Mouse (Mus musculus): Measurements from ENCODE around the gene Ube2z. TPM values are rescaled to one million over a fixed set of nuclear protein-coding genes. Genes with fewer than 3 reads are reported as not detected.

Ube2z gene
- total and polyA plus RNA-seq, 2 experiments from 2014 or later, result 35.4 to 56.2 TPM

GRCm38 (mm10) chr11:96074351-96075176 lies 9.4 kb upstream of the Ube2z start:
- DNase-seq, result no peak

GRCm38 (mm10) chr11:96073295-96073993 lies 8.3 kb upstream of the Ube2z start:
- no peak overlapping the region for H3K4me3 ChIP-seq (ENCODE audit: low read depth, low read length)
- peaks cover 8% of the 10 kb centered on the region for H3K36me3 ChIP-seq (ENCODE audit: insufficient read depth)
- no peak for DNase-seq
- no peak overlapping the region for H3K9ac ChIP-seq
- no peak for TF ChIP-seq CTCF (IDR thresholded peaks at IDR 0.05; ENCODE audit: low read depth)
- no peak overlapping the region for H3K27ac ChIP-seq (ENCODE audit: low read depth, low read length)
- WGBS, result 85% methylated on average over 7 of the region's 9 CpGs
- no peak for ATAC-seq
- H3K27me3 ChIP-seq (ENCODE audit: insufficient read depth, low read length), result no peaks in the 10 kb centered on the region
- H3K9me3 ChIP-seq (ENCODE audit: low read length), result no peaks in the 10 kb centered on the region
- peaks cover 10% of the 10 kb centered on the region for H3K4me1 ChIP-seq (ENCODE audit: insufficient read depth)
- H3K4me2 ChIP-seq (ENCODE audit: low read depth), result no peak overlapping the region

More at GRCm38 (mm10) chr11:96074351-96075176, 9.4 kb upstream of the Ube2z start:
- Histone ChIP-seq H3K27ac (ENCODE audit: low read depth, low read length) (peak overlapping the region; percentile 72), H3K36me3 (ENCODE audit: insufficient read depth) (peaks cover 8% of the 10 kb centered on the region), H3K9me3 (ENCODE audit: low read length) (no peaks in the 10 kb centered on the region), H3K4me3 (ENCODE audit: low read depth, low read length) (peak overlapping the region; percentile 60), H3K9ac (peak overlapping the region; percentile 72), H3K4me1 (ENCODE audit: insufficient read depth) (peaks cover 10% of the 10 kb centered on the region), H3K4me2 (ENCODE audit: low read depth) (peak overlapping the region; percentile 64), H3K27me3 (ENCODE audit: insufficient read depth, low read length) (no peaks in the 10 kb centered on the region)
- TF ChIP-seq CTCF (IDR thresholded peaks at IDR 0.05; ENCODE audit: low read depth), result no peak
- ATAC-seq, result no peak
- 27% methylated on average over 17 of the region's 17 CpGs for WGBS

- H3K4me1 ChIP-seq (ENCODE audit: insufficient read depth), result peaks cover 10% of the 10 kb centered on the region
- H3K27ac ChIP-seq (ENCODE audit: low read depth, low read length), result no peak overlapping the region
- DNase-seq (no peak), ATAC-seq (no peak)
- no peak overlapping the region for H3K9ac ChIP-seq
- no peaks in the 10 kb centered on the region for H3K27me3 ChIP-seq (ENCODE audit: insufficient read depth, low read length)
- H3K4me2 ChIP-seq (ENCODE audit: low read depth), result no peak overlapping the region
- no peaks in the 10 kb centered on the region for H3K9me3 ChIP-seq (ENCODE audit: low read length)
- 89% methylated on average over 1 of the region's 1 CpGs for WGBS
- TF ChIP-seq CTCF (IDR thresholded peaks at IDR 0.05; ENCODE audit: low read depth), result no peak
- H3K36me3 ChIP-seq (ENCODE audit: insufficient read depth), result peaks cover 8% of the 10 kb centered on the region
- no peak overlapping the region for H3K4me3 ChIP-seq (ENCODE audit: low read depth, low read length)
These were observed 5.8 kb upstream of the Ube2z start for GRCm38 (mm10) chr11:96071013-96071412.

- H3K4me3 ChIP-seq (ENCODE audit: low read depth, low read length), result no peak overlapping the region
- TF ChIP-seq CTCF (IDR thresholded peaks at IDR 0.05; ENCODE audit: low read depth), result no peak
- no peaks in the 10 kb centered on the region for H3K27me3 ChIP-seq (ENCODE audit: insufficient read depth, low read length)
- H3K9me3 ChIP-seq (ENCODE audit: low read length), result no peaks in the 10 kb centered on the region
- H3K36me3 ChIP-seq (ENCODE audit: insufficient read depth), result peaks cover 8% of the 10 kb centered on the region
- 97% methylated on average over 7 of the region's 7 CpGs for WGBS
- DNase-seq, result no peak
- no peak overlapping the region for H3K4me2 ChIP-seq (ENCODE audit: low read depth)
- H3K9ac ChIP-seq, result no peak overlapping the region
- peaks cover 14% of the 10 kb centered on the region for H3K4me1 ChIP-seq (ENCODE audit: insufficient read depth)
- no peak overlapping the region for H3K27ac ChIP-seq (ENCODE audit: low read depth, low read length)
- no peak for ATAC-seq
These were observed 5.2 kb upstream of the Ube2z start for GRCm38 (mm10) chr11:96070353-96070752.

GRCm38 (mm10) chr11:96068231-96068630 lies 3.0 kb upstream of the Ube2z start:
- Histone ChIP-seq H3K27ac (ENCODE audit: low read depth, low read length) (no peak overlapping the region), H3K4me1 (ENCODE audit: insufficient read depth) (peaks cover 9% of the 10 kb centered on the region; the same call in 1 of the 2 replicates), H3K9ac (no peak overlapping the region), H3K36me3 (ENCODE audit: insufficient read depth) (peaks cover 8% of the 10 kb centered on the region), H3K9me3 (ENCODE audit: low read length) (no peaks in the 10 kb centered on the region), H3K27me3 (ENCODE audit: insufficient read depth, low read length) (no peaks in the 10 kb centered on the region), H3K4me2 (ENCODE audit: low read depth) (no peak overlapping the region), H3K4me3 (ENCODE audit: low read depth, low read length) (no peak overlapping the region)
- ATAC-seq (no peak), DNase-seq (no peak)
- no peak for TF ChIP-seq CTCF (IDR thresholded peaks at IDR 0.05; ENCODE audit: low read depth)
- 60% methylated on average over 5 of the region's 5 CpGs for WGBS

- Histone ChIP-seq H3K4me1 (ENCODE audit: insufficient read depth) (peaks cover 9% of the 10 kb centered on the region; the same call in 1 of the 2 replicates), H3K4me3 (ENCODE audit: low read depth, low read length) (peak overlapping the region; percentile 94), H3K27ac (ENCODE audit: low read depth, low read length) (peak overlapping the region; percentile 86), H3K9ac (peak overlapping the region; percentile 89), H3K9me3 (ENCODE audit: low read length) (no peaks in the 10 kb centered on the region), H3K27me3 (ENCODE audit: insufficient read depth, low read length) (no peaks in the 10 kb centered on the region), H3K36me3 (ENCODE audit: insufficient read depth) (peaks cover 9% of the 10 kb centered on the region; the same call in 1 of the 2 replicates), H3K4me2 (ENCODE audit: low read depth) (peak overlapping the region; percentile 80)
- DNase-seq, result no peak
- ATAC-seq, result peak; percentile 42
- TF ChIP-seq CTCF (IDR thresholded peaks at IDR 0.05; ENCODE audit: low read depth), result 0 out of 2 replicates have a peak, but pooled peaks have one; percentile 2
- WGBS, result 1% methylated on average over 33 of the region's 64 CpGs
These were observed 520 bp downstream of the Ube2z start for GRCm38 (mm10) chr11:96064521-96065214.
